Mouse (Mus musculus) hindbrain, embryonic 14.5 days (tissue): ENCODE data around the gene Dnah2. TPM values are rescaled to one million over a fixed set of nuclear protein-coding genes. Genes with fewer than 3 reads are reported as not detected.

Source experiments
- ATAC-seq: fragments of 200-750 bp; cut with Nextera tagmentation; 2 replicates; pipeline ENCODE4 v1.8.0; 2017; ENCODE audit warnings: moderate number of reproducible peaks, mild to moderate bottlenecking, moderate TSS enrichment, moderate library complexity; ENCODE audit not compliant: low FRiP score
- DNase-seq: peaks from one replicate; pipeline ENCODE4 v3.0.0-alpha.2; 2015; ENCODE audit warnings: low spot score
- H3K27ac ChIP-seq: fragments of 300-500 bp; sonication (generic); 2 replicates; pipeline ENCODE4 v1.5.1; 2014; ENCODE audit warnings: mild to moderate bottlenecking, moderate library complexity
- H3K27me3 ChIP-seq: fragments of 300-500 bp; sonication (generic); 2 replicates; pipeline ENCODE4 v1.6.1; 2014; ENCODE audit warnings: mild to moderate bottlenecking, low read length, mixed read lengths; ENCODE audit not compliant: control insufficient read depth, insufficient read depth
- H3K36me3 ChIP-seq: fragments of 300-500 bp; sonication (generic); replicated peaks from 2 replicates; pipeline ENCODE4 v1.6.1; 2014; ENCODE audit not compliant: control insufficient read depth, insufficient read depth
- H3K4me1 ChIP-seq: fragments of 300-500 bp; sonication (generic); replicated peaks from 2 replicates; pipeline ENCODE4 v1.6.1; 2014; ENCODE audit warnings: antibody characterized with exemption, low read length, mixed read lengths; ENCODE audit not compliant: control insufficient read depth, insufficient read depth
- H3K4me2 ChIP-seq: fragments of 300-500 bp; sonication (generic); replicated peaks from 2 replicates; pipeline ENCODE4 v1.6.1; 2014; ENCODE audit warnings: mild to moderate bottlenecking, moderate library complexity
- H3K4me3 ChIP-seq: fragments of 300-500 bp; sonication (generic); replicated peaks from 2 replicates; pipeline ENCODE4 v1.5.1; 2014; ENCODE audit warnings: mild to moderate bottlenecking, low read length
- H3K9ac ChIP-seq: fragments of 300-500 bp; sonication (generic); 2 replicates; pipeline ENCODE4 v1.6.1; 2014
- H3K9me3 ChIP-seq: fragments of 300-500 bp; sonication (generic); 2 replicates; pipeline ENCODE4 v1.6.1; 2016; ENCODE audit warnings: low read length; ENCODE audit not compliant: control insufficient read depth
- WGBS: fragments of 180-500 bp; shearing (Covaris S2); extraction: QIAGEN DNeasy Blood & Tissue Kit; methylation state at CpG from one replicate; pipeline ENCODE4 v1.1.7; 2014; 5-methylcytosine and 5-hydroxymethylcytosine counted together
- polyA plus RNA-seq: library from polyadenylated mRNA; unstranded; fragments of >200 nt; fragmentation: Nextera tagmentation; extraction: Ambion mirVana; gene quantifications from 2 replicates; pipeline ENCODE4 v1.2.1, GENCODE M21; 2014

The Dnah2 gene
- polyA plus RNA-seq, 1 experiment from 2014 or later: 4.9 TPM

GRCm38 (mm10) chr11:69503863-69504280 lies 45.0 kb downstream of the Dnah2 start:
- H3K4me1 ChIP-seq: no peaks in the 10 kb centered on the region
- H3K36me3 ChIP-seq: no peaks in the 10 kb centered on the region
- no peaks in the 10 kb centered on the region for H3K27me3 ChIP-seq
- no peak overlapping the region for H3K9ac ChIP-seq
- no peak for DNase-seq
- no peak overlapping the region for H3K27ac ChIP-seq
- no peak overlapping the region for H3K4me2 ChIP-seq
- H3K4me3 ChIP-seq: no peak overlapping the region
- no peak for ATAC-seq
- WGBS: 41% methylated on average over 4 of the region's 4 CpGs
- no peaks in the 10 kb centered on the region for H3K9me3 ChIP-seq

- ATAC-seq: no peak
- no peaks in the 10 kb centered on the region for H3K36me3 ChIP-seq
- WGBS: 63% methylated on average over 9 of the region's 9 CpGs
- H3K9me3 ChIP-seq: no peaks in the 10 kb centered on the region
- no peaks in the 10 kb centered on the region for H3K27me3 ChIP-seq
- no peak overlapping the region for H3K4me2 ChIP-seq
- H3K27ac ChIP-seq: no peak overlapping the region
- no peak for DNase-seq
- H3K4me3 ChIP-seq: no peak overlapping the region
- no peaks in the 10 kb centered on the region for H3K4me1 ChIP-seq
- no peak overlapping the region for H3K9ac ChIP-seq
Observed at GRCm38 (mm10) chr11:69501555-69501954, 47.4 kb downstream of the Dnah2 start.

- Histone ChIP-seq H3K9ac (no peak overlapping the region), H3K27me3 (no peaks in the 10 kb centered on the region), H3K36me3 (no peaks in the 10 kb centered on the region), H3K4me2 (no peak overlapping the region), H3K27ac (no peak overlapping the region), H3K4me1 (no peaks in the 10 kb centered on the region), H3K4me3 (no peak overlapping the region), H3K9me3 (no peaks in the 10 kb centered on the region)
- 93% methylated on average over 11 of the region's 11 CpGs for WGBS
- DNase-seq (no peak), ATAC-seq (no peak)
Observed at GRCm38 (mm10) chr11:69499140-69499539, 49.8 kb downstream of the Dnah2 start.

- no peaks in the 10 kb centered on the region for H3K36me3 ChIP-seq
- H3K4me2 ChIP-seq: no peak overlapping the region
- no peak for DNase-seq
- 85% methylated on average over 7 of the region's 7 CpGs for WGBS
- H3K27ac ChIP-seq: no peak overlapping the region
- H3K27me3 ChIP-seq: no peaks in the 10 kb centered on the region
- ATAC-seq: no peak
- no peak overlapping the region for H3K9ac ChIP-seq
- H3K4me3 ChIP-seq: no peak overlapping the region
- H3K9me3 ChIP-seq: no peaks in the 10 kb centered on the region
- no peaks in the 10 kb centered on the region for H3K4me1 ChIP-seq
Observed at GRCm38 (mm10) chr11:69491711-69492110, 57.2 kb downstream of the Dnah2 start.

GRCm38 (mm10) chr11:69490898-69491297 lies 58.0 kb downstream of the Dnah2 start:
- no peak overlapping the region for H3K4me3 ChIP-seq
- no peak overlapping the region for H3K9ac ChIP-seq
- ATAC-seq (no peak), DNase-seq (no peak)
- no peak overlapping the region for H3K27ac ChIP-seq
- WGBS: 84% methylated on average over 2 of the region's 2 CpGs
- no peaks in the 10 kb centered on the region for H3K9me3 ChIP-seq
- H3K4me1 ChIP-seq: no peaks in the 10 kb centered on the region
- H3K4me2 ChIP-seq: no peak overlapping the region
- H3K36me3 ChIP-seq: no peaks in the 10 kb centered on the region
- no peaks in the 10 kb centered on the region for H3K27me3 ChIP-seq

- no peak overlapping the region for H3K27ac ChIP-seq
- H3K4me2 ChIP-seq: no peak overlapping the region
- no peak overlapping the region for H3K9ac ChIP-seq
- no peaks in the 10 kb centered on the region for H3K36me3 ChIP-seq
- WGBS: 89% methylated on average over 2 of the region's 2 CpGs
- H3K27me3 ChIP-seq: no peaks in the 10 kb centered on the region
- no peaks in the 10 kb centered on the region for H3K9me3 ChIP-seq
- ATAC-seq (no peak), DNase-seq (no peak)
- H3K4me1 ChIP-seq: no peaks in the 10 kb centered on the region
- H3K4me3 ChIP-seq: no peak overlapping the region
Observed at GRCm38 (mm10) chr11:69487474-69487873, 61.4 kb downstream of the Dnah2 start.

- no peak overlapping the region for H3K4me2 ChIP-seq
- ATAC-seq (no peak), DNase-seq (no peak)
- H3K4me1 ChIP-seq: no peaks in the 10 kb centered on the region
- H3K36me3 ChIP-seq: no peaks in the 10 kb centered on the region
- 90% methylated on average over 8 of the region's 8 CpGs for WGBS
- H3K27ac ChIP-seq: no peak overlapping the region
- H3K4me3 ChIP-seq: no peak overlapping the region
- H3K9ac ChIP-seq: no peak overlapping the region
- no peaks in the 10 kb centered on the region for H3K27me3 ChIP-seq
- no peaks in the 10 kb centered on the region for H3K9me3 ChIP-seq
Observed at GRCm38 (mm10) chr11:69477645-69478044, 71.3 kb downstream of the Dnah2 start.

- ATAC-seq (no peak), DNase-seq (no peak)
- Histone ChIP-seq H3K36me3 (no peaks in the 10 kb centered on the region), H3K27me3 (no peaks in the 10 kb centered on the region), H3K9ac (no peak overlapping the region), H3K4me1 (no peaks in the 10 kb centered on the region), H3K27ac (no peak overlapping the region), H3K4me2 (no peak overlapping the region), H3K9me3 (no peaks in the 10 kb centered on the region), H3K4me3 (no peak overlapping the region)
- 96% methylated on average over 10 of the region's 10 CpGs for WGBS
Observed at GRCm38 (mm10) chr11:69476802-69477201, 72.1 kb downstream of the Dnah2 start.

GRCm38 (mm10) chr11:69474737-69475136 lies 74.2 kb downstream of the Dnah2 start:
- no peak overlapping the region for H3K4me3 ChIP-seq
- H3K9me3 ChIP-seq: no peaks in the 10 kb centered on the region
- DNase-seq (no peak), ATAC-seq (no peak)
- H3K27ac ChIP-seq: no peak overlapping the region
- WGBS: 65% methylated on average over 5 of the region's 5 CpGs
- no peaks in the 10 kb centered on the region for H3K27me3 ChIP-seq
- H3K36me3 ChIP-seq: no peaks in the 10 kb centered on the region
- H3K4me1 ChIP-seq: no peaks in the 10 kb centered on the region
- no peak overlapping the region for H3K4me2 ChIP-seq
- no peak overlapping the region for H3K9ac ChIP-seq

- no peak overlapping the region for H3K4me3 ChIP-seq
- 86% methylated on average over 5 of the region's 5 CpGs for WGBS
- H3K9ac ChIP-seq: no peak overlapping the region
- H3K4me2 ChIP-seq: no peak overlapping the region
- H3K4me1 ChIP-seq: no peaks in the 10 kb centered on the region
- ATAC-seq (no peak), DNase-seq (no peak)
- no peak overlapping the region for H3K27ac ChIP-seq
- H3K27me3 ChIP-seq: no peaks in the 10 kb centered on the region
- no peaks in the 10 kb centered on the region for H3K36me3 ChIP-seq
- H3K9me3 ChIP-seq: no peaks in the 10 kb centered on the region
Observed at GRCm38 (mm10) chr11:69472687-69473086, 76.2 kb downstream of the Dnah2 start.
